Mouse (Mus musculus) right cerebral cortex, postnatal 4 days (tissue): ENCODE data around the gene Atp7b.
A peak's percentile ranks its signal among the peaks of the same experiment; 100 is the strongest.

Source experiments
- DNase-seq: peaks from one replicate; pipeline ENCODE4 v3.0.0-alpha.2; 2022

Gene Atp7b

DNA sequence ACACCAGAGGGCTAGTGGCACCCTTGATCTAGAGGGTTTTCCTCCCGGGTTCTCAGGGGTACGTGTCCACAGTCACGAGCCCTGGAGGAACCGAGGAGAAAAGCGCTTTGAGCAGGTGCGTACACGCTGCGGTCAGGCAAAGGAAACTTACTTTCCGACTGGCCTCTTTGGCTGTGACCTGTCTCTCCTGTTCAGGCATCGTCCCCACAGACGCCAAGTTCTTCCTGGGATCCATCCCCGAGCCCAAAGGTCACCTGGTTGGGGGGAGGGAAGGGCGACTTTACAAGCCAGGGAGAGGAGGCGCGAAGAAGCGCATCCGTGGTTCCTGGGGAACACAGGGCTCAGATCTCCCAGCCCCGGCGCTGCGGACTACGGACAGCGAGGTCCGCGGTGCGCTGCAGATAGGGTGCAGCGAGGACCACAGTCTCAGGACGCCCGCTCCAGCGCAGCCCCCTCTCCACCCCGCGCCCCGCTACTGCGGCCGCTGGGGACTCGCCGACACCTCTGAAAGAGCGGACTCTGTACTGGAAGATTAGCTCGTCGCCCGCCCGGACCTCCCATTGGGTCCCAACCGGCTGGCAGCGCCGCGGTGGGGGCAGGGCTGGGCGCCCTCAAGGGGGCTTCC lies at the start of gene Atp7b:
Gene Atp7b, minus strand, starts transcription at position 485 of the 625 bp plus-strand sequence.
- no peak for DNase-seq

GRCm38 (mm10) chr8:22107020-22107419 lies 46.9 kb upstream of the Atp7b start:
- DNase-seq: no peak

DNA sequence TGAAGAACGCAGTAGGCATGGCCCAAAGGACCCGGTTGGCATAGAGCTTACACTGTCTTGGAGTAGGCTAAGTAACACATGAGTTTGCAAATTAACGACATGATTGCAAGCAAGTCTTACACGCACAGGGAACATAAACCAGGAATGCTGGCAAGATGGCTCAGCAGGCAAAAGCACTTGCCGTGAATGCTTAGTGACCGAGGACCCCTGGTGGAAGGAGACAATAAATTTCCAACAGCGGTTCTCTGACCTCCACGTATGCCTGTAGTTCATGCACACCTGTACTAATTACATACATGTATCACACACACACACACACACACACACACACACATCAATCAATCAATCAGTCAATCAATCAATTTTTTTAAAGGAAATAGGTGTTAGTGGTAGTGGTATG lies 31.5 kb upstream of the Atp7b start:
- no peak for DNase-seq

- DNase-seq: no peak
Observed at GRCm38 (mm10) chr8:22089226-22089625, 29.1 kb upstream of the Atp7b start.

- no peak for DNase-seq
Observed at GRCm38 (mm10) chr8:22079313-22080007, 19.4 kb upstream of the Atp7b start.

DNA sequence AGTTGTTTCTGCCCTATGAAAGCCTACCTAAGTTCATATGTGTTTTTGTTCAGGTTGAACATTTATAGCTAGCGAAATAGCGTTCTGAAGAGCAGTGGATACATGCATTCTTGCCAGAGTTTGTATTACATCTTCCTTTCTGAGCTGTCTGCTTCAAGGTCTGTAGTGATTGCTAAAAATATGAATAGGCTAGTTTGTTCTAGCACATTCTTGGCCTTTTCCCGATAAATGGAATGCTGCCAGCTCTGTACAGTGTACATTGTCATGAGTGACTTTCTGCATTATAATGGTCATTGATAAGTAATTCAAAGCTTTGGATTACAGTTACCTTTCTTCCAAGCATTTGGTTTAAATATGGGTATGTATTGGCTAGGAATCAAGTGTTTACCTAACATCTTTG lies 1.0 kb upstream of the Atp7b start:
- DNase-seq: no peak

GRCm38 (mm10) chr8:22060446-22060889 lies 363 bp upstream of the Atp7b start, which contains the start of gene Alg11:
TSS of gene Alg11 (plus strand) at chr8:22060721.
- DNase-seq: peak; percentile 95

DNA sequence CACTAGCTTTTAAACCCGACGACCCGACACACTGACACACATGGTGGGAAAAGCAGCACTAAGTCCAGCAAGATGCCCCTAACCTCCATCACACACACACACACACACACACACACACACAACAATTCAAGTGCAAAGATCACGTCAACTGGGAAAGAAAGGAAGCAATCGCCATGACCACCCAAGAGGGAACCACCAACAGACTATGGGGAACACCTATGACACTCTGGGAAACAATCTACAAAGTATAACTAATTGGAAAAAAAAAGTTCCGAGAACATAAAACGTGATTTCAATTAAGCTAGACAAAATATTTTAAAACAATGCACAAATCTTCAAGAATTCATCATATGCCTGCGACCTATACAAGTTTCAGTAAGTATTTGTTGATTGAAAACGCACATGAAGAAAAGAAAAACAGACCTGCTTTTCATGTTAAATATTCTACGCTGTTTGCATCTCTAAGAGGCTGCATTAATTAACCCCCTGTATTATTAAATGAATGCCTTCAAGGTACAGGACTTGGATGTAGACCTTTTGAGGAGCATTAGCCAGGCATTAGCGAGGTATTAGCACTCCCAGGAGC lies 859 bp downstream of the Atp7b start:
- no peak for DNase-seq

GRCm38 (mm10) chr8:22058368-22058767 lies 1.7 kb downstream of the Atp7b start:
- DNase-seq: no peak

GRCm38 (mm10) chr8:22056850-22057249 lies 3.3 kb downstream of the Atp7b start:
- DNase-seq: no peak

DNA sequence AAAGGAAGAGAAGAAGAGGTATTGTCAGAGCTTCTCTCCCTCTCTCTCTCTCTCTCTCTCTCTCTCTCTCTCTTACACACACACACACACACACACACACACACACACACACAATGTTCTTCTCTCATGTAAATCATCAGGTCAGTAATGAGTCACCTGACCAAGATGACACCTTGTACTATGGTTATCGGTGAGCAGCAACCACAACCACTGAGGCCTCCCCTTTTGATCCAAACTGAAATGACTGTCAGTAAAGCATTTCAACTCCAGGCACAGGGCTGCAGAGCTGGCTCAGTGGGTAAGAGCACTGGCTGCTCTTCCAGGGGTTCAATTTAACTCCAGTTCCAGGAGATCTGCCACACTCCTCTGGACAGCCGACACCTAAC lies 4.6 kb downstream of the Atp7b start:
- no peak for DNase-seq

DNA sequence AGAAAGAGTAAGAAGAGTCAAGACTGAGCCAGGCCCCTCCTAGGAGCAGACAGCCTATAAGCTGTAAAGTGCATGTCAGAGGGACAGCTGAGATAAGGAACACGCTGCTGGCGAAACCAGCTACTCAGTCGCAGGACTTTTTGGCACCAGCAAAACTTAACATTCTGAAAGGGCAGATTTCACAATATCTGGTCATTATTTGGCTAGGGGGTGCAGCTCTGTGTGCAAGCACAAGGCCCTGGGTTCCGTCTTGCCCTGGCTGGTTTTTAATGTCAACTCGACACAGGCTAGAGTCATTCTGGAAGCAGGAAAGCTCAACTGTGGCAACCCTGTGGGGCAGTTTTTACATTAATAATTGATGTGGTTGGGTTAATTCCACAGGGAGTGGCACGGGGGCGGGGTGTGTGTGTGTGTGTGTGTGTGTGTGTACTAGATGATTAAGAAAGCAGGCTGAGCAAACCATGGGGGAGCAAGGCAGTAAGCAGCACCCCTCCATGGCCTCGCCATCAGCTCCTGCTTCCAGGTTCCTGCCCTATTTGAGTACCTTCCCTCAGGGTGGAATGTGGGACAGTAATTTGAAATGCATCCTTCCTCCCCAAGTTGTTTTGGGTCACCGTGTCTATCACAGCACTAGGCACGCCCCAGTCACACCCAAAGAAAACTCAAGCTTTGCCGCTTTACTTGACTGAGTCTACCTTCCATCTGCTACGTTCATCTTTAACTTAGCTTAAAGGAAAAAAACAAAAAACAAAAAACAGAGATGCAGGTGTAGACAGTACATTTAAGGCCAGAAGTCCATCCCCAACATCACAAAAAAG lies 5.2 kb downstream of the Atp7b start:
- DNase-seq: no peak

DNA sequence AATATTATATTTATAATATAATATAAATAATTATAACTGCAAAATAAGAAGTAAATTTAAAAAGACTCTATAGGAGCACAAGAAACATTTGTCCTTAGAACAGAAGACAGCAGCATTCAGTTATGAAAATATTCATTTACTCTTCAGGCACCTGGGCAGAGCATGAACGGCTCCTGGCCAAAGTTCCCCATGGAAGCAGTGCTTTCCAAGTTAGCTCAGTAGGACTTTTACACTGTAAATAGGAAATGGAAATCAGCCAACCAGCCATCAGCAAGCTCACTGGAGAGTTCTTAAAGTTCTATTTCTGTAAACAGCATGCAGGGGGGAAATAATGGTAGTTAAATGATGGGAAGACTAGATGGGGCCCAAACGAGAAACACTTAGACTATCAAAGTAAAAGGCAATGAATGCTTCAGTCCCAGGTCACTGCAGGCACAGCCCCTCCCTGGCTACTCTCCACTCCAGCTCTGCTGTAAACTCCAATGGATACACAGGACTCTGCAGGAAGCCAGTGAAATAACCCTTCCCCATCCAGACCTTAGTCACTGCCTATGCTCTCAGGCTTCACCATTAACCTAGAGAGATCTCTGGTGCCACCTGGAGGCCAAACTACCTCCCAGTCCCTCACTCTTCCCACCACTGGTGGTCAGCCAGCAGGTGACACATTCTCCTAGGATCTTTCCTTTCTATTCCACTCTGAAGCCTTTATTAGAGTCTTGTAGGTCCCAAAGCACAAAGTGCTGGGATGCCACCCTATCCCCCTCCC lies 12.2 kb downstream of the Atp7b start:
- DNase-seq: peak; percentile 47

- no peak for DNase-seq
Observed at GRCm38 (mm10) chr8:22043706-22044105, 16.4 kb downstream of the Atp7b start.

- no peak for DNase-seq
Observed at GRCm38 (mm10) chr8:22042515-22042914, 17.6 kb downstream of the Atp7b start.

DNA sequence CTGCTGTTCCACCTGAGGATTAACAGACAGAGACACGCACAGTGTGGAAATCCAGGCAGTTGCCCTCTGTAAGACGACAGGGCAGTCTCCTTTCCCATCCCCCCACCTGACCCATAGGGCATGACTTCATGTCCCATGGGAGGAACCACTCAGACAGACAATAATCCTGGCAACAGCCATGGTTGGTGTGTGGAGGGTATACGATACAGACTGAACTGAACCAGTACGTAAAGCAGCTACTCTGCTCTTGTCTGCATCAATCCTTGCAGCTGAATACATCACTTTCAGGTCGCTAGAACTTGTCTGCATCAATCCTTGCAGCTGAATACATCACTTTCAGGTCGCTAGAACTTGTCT lies 20.0 kb downstream of the Atp7b start:
- DNase-seq: no peak

DNA sequence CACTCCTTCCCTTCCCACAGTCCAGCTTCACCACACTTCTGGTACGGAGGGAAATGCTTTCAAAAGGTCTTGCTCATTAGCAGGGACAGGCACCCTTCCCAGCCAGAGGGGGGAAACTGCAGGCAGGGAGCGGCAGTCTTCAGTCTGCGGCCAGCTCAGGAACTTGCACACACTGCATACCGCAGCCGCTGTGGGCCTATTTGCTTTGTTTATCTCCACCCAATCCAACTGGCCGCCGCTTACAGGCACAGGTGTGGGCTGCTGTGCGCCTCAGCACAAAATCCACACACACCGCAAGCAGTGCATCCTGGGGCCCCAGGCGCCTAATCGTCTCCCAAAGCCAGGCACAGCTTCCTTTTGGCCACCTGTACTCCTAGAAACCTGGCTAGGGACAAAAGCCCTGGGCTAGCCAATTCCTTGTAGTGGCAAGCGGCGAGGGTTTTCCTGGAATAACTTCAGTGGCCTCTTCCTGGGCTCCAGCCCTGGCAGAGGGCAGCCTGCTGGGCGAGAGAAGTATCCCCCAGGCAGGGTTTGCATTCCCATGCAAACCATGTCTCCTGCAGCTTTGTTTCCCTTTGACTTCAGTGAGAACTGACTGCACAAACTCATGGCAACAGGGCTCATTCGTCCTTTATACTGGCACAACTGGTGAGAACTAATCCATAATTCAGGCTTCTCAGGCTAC lies 20.5 kb downstream of the Atp7b start:
- no peak for DNase-seq

- no peak for DNase-seq
Observed at GRCm38 (mm10) chr8:22037022-22037421, 23.1 kb downstream of the Atp7b start.

DNA sequence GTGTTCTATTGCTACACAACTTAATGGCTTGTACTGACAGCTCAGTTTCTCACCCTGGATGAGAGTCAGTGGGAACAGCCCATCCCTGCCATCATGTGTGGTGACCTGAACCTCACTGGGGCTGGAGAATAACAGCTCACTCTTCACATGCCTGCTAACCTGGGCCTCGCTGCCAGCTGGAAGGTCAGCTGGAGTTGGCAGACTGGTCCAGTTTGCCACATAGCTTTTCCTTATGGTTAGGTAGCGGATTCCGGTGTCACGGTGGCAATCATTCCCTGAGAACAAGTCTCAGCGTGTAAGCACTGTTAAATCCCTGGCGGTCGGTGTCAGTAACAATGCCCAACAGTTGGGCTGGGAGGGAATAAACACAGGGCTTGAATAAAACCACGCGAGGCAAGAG lies 24.0 kb downstream of the Atp7b start:
- DNase-seq: no peak

DNA sequence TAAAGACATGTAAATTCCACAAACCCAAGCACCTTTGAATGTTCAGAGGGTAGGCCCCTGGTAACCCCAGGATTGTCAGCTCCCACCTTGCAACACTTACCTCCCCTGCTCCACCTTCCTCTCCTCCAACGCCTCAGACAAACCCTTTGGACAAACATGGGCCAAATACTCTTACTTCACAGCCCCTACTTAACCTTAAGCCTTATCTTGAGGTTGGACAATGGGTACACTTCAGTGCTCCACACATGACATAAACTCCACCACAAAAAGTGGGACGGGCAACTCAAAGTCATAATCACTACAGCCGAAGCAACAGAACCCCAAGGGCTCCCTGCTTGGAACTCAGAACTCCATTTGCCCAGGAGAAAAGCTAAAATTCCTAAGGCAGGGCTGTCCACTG lies 29.1 kb downstream of the Atp7b start:
- DNase-seq: no peak

DNA sequence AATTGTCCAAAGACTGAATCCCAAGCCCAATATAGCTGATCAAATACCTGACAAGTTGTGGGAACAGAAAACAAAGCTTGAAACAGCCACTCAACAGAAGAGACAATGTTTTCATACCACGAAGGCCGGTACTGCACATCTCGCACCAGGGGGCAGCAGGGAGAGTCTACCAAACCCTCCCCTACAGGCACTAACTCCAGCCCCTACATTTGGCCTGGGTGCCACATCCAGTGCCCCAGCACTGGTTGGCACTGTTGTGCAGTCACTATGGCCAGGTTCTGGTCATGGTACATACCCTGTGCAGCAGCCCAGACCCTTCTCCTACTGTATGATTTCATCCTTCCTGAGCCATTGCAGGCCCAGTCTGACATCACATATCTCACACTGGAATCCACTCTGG lies 31.1 kb downstream of the Atp7b start:
- DNase-seq: no peak

GRCm38 (mm10) chr8:22025241-22025640 lies 34.9 kb downstream of the Atp7b start:
- no peak for DNase-seq
